In genomic region chr9:40269103-40269861, GRCm38 (mm10) we compare ENCODE assay signal across 8 mouse cellular contexts. TPM values are rescaled to one million over a fixed set of nuclear protein-coding genes. Genes with fewer than 3 reads are reported as not detected.
A peak's percentile ranks its signal among the peaks of the same experiment; 100 is the strongest.
DNase-seq lines count a peak whose midpoint lies in the region; ATAC-seq lines count a peak whose summit lies in the region.

Gene Scn3b, plus strand, starts transcription at chr9:40269217.

- no peak within 1 kb of the TSS for H3K9ac ChIP-seq in intestine, embryonic 15.5 days
- peak within 1 kb of the TSS; percentile 83 for H3K9ac ChIP-seq in midbrain, embryonic 16.5 days (ENCODE audit: low read depth, low read length)

- peak; percentile 82 to 85 for DNase-seq in cerebellum, postnatal 14 days
- DNase-seq in cerebellum, adult 11-12 months = no peak
- DNase-seq in embryo, embryonic 11.5 days (ENCODE audit: low read depth, low spot score) = peak; percentile 58
- peak; percentile 32 to 73 for DNase-seq in gastrocnemius, postnatal 4 days (ENCODE audit: low spot score in 2 of 2)
- DNase-seq in liver = peak; percentile 21
- DNase-seq in testis, postnatal 10 days (ENCODE audit: low spot score) = peak; percentile 75

- peak within 1 kb of the TSS; percentile 30 for H3K4me3 ChIP-seq in intestine, embryonic 15.5 days (replicated peaks)
- H3K4me3 ChIP-seq in midbrain, embryonic 16.5 days (ENCODE audit: low read depth, low read length) = peak within 1 kb of the TSS; percentile 67

- ATAC-seq in intestine, embryonic 15.5 days = peak; percentile 85
- ATAC-seq in midbrain, embryonic 16.5 days = peak; percentile 97

- H3K9me3 ChIP-seq in intestine, embryonic 15.5 days = no peaks in the 10 kb centered on the region
- H3K9me3 ChIP-seq in midbrain, embryonic 16.5 days (replicated peaks; ENCODE audit: control insufficient read depth, low read length, poor library complexity, severe bottlenecking) = no peaks in the 10 kb centered on the region

- no peaks in the 10 kb centered on the region for H3K36me3 ChIP-seq in intestine, embryonic 15.5 days
- no peaks in the 10 kb centered on the region for H3K36me3 ChIP-seq in midbrain, embryonic 16.5 days (ENCODE audit: control insufficient read depth, insufficient read depth, low read length)

- peaks cover 10% of the 10 kb centered on the region for H3K27me3 ChIP-seq in intestine, embryonic 15.5 days (replicated peaks)
- H3K27me3 ChIP-seq in midbrain, embryonic 16.5 days (ENCODE audit: control insufficient read depth, insufficient read depth, low read depth, low read length) = no peaks in the 10 kb centered on the region

- WGBS in intestine, embryonic 15.5 days = under 1% methylated on average over 40 of the region's 42 CpGs
- WGBS in midbrain, embryonic 16.5 days = under 1% methylated on average over 39 of the region's 42 CpGs

- H3K4me2 ChIP-seq in intestine, embryonic 15.5 days (replicated peaks) = peak within 1 kb of the TSS; percentile 70
- H3K4me2 ChIP-seq in midbrain, embryonic 16.5 days (ENCODE audit: low read length) = peak within 1 kb of the TSS; percentile 72

- no peak within 1 kb of the TSS for H3K27ac ChIP-seq in intestine, embryonic 15.5 days
- H3K27ac ChIP-seq in midbrain, embryonic 16.5 days (ENCODE audit: low read length) = peak within 1 kb of the TSS; percentile 87

- peaks cover 7% of the 10 kb centered on the region for H3K4me1 ChIP-seq in intestine, embryonic 15.5 days (replicated peaks)
- H3K4me1 ChIP-seq in midbrain, embryonic 16.5 days (ENCODE audit: control insufficient read depth, insufficient read depth, low read length) = peaks cover 33% of the 10 kb centered on the region

RNA-seq across cellular contexts. Expression of gene Scn3b, which starts in this region (rescaled TPM):
- total RNA-seq in gastrocnemius, postnatal 4 days (2021) = 10 to 100 TPM; 44.8 to 59.4 TPM
- polyA plus RNA-seq in intestine, embryonic 15.5 days (2015; fragmentation: Nextera tagmentation; extraction: Ambion mirVana) = 4.5 and 6.2 TPM in 2 replicates
- 188 and 194 TPM in 2 replicates for polyA plus RNA-seq in midbrain, embryonic 16.5 days (2015; fragmentation: Nextera tagmentation; extraction: Ambion mirVana)

Comparison
In these comparisons a context has a peak if more than half of its experiments do, and no peak if none do; other contexts are left out.
1. RNA of gene Scn3b (polyA plus RNA-seq): 188 to 194 TPM in midbrain, embryonic 16.5 days; 4.5 to 6.2 TPM in intestine, embryonic 15.5 days; every median in the first group is over 10 times any median in the second.